Mouse (Mus musculus) embryonic facial prominence, embryonic 14.5 days (tissue): ENCODE measurements around the gene Ehf. TPM values are rescaled to one million over a fixed set of nuclear protein-coding genes. Genes with fewer than 3 reads are reported as not detected.

Experiments used
- ATAC-seq: fragments of 200-750 bp; cut with Nextera tagmentation; 2 replicates; pipeline ENCODE4 v1.8.0; 2017; ENCODE audit warnings: low read depth, moderate number of reproducible peaks, moderate TSS enrichment
- DNase-seq: peaks from one replicate; pipeline ENCODE4 v3.0.0-alpha.2; 2015; ENCODE audit warnings: low spot score
- H3K27ac ChIP-seq: fragments of 300-500 bp; sonication (generic); replicated peaks from 2 replicates; pipeline ENCODE4 v1.5.1; 2014; ENCODE audit warnings: low read depth, mild to moderate bottlenecking, low read length, moderate library complexity
- H3K27me3 ChIP-seq: fragments of 300-500 bp; sonication (generic); replicated peaks from 2 replicates; pipeline ENCODE4 v1.6.1; 2014; ENCODE audit warnings: low read length; ENCODE audit not compliant: control insufficient read depth, insufficient read depth
- H3K36me3 ChIP-seq: fragments of 300-500 bp; sonication (generic); 2 replicates; pipeline ENCODE4 v1.6.1; 2014; ENCODE audit warnings: low read length, mixed read lengths; ENCODE audit not compliant: control insufficient read depth, insufficient read depth
- H3K4me1 ChIP-seq: fragments of 300-500 bp; sonication (generic); 2 replicates; pipeline ENCODE4 v1.6.1; 2014; ENCODE audit warnings: antibody characterized with exemption, low read length; ENCODE audit not compliant: control insufficient read depth, insufficient read depth
- H3K4me2 ChIP-seq: fragments of 300-500 bp; sonication (generic); 2 replicates; pipeline ENCODE4 v1.6.1; 2014; ENCODE audit warnings: low read depth, mild to moderate bottlenecking, low read length, moderate library complexity, mixed read lengths
- H3K4me3 ChIP-seq: fragments of 300-500 bp; sonication (generic); 2 replicates; pipeline ENCODE4 v1.5.1; 2014; ENCODE audit warnings: low read depth, mild to moderate bottlenecking, low read length
- H3K9ac ChIP-seq: fragments of 300-500 bp; sonication (generic); 2 replicates; pipeline ENCODE4 v1.6.1; 2014; ENCODE audit warnings: low read depth, mild to moderate bottlenecking, low read length, moderate library complexity, mixed read lengths
- H3K9me3 ChIP-seq: fragments of 300-500 bp; sonication (generic); 2 replicates; pipeline ENCODE4 v1.6.1; 2016; ENCODE audit warnings: low read length; ENCODE audit not compliant: control insufficient read depth
- WGBS: fragments of 180-500 bp; shearing (Covaris S2); extraction: QIAGEN DNeasy Blood & Tissue Kit; methylation state at CpG from one replicate; pipeline ENCODE4 v1.1.7; 2014; 5-methylcytosine and 5-hydroxymethylcytosine counted together
- polyA plus RNA-seq: library from polyadenylated mRNA; unstranded; fragments of >200 nt; fragmentation: Nextera tagmentation; extraction: Ambion mirVana; gene quantifications from 2 replicates; pipeline ENCODE4 v1.2.1, GENCODE M21; 2014

Ehf gene
- polyA plus RNA-seq, 1 experiment from 2014 or later: 13.1 TPM

- Histone ChIP-seq H3K9me3 (no peaks in the 10 kb centered on the region), H3K4me2 (no peak overlapping the region), H3K27me3 (no peaks in the 10 kb centered on the region), H3K27ac (no peak overlapping the region), H3K4me3 (no peak overlapping the region), H3K9ac (no peak overlapping the region), H3K4me1 (no peaks in the 10 kb centered on the region), H3K36me3 (no peaks in the 10 kb centered on the region)
- WGBS: 45% methylated on average over 5 of the region's 5 CpGs
- no peak for ATAC-seq
- no peak for DNase-seq
Measured at GRCm38 (mm10) chr2:103310663-103311062, 7.6 kb upstream of the Ehf start.

- H3K27ac ChIP-seq: no peak overlapping the region
- no peak for ATAC-seq
- no peaks in the 10 kb centered on the region for H3K36me3 ChIP-seq
- no peaks in the 10 kb centered on the region for H3K9me3 ChIP-seq
- no peak overlapping the region for H3K4me2 ChIP-seq
- no peaks in the 10 kb centered on the region for H3K27me3 ChIP-seq
- no peak for DNase-seq
- no peak overlapping the region for H3K4me3 ChIP-seq
- no peak overlapping the region for H3K9ac ChIP-seq
- no peaks in the 10 kb centered on the region for H3K4me1 ChIP-seq
- WGBS: 44% methylated on average over 6 of the region's 6 CpGs
Measured at GRCm38 (mm10) chr2:103306686-103307085, 3.6 kb upstream of the Ehf start.

- Histone ChIP-seq H3K4me1 (no peaks in the 10 kb centered on the region), H3K4me3 (no peak overlapping the region), H3K36me3 (no peaks in the 10 kb centered on the region), H3K27me3 (no peaks in the 10 kb centered on the region), H3K9ac (no peak overlapping the region), H3K4me2 (no peak overlapping the region), H3K9me3 (no peaks in the 10 kb centered on the region), H3K27ac (no peak overlapping the region)
- ATAC-seq (peak; percentile 74; the same call in 1 of the 2 replicates), DNase-seq (peak; percentile 62)
- 54% methylated on average over 6 of the region's 6 CpGs for WGBS
Measured at GRCm38 (mm10) chr2:103302669-103303068, 409 bp downstream of the Ehf start.

- Histone ChIP-seq H3K4me3 (no peak overlapping the region), H3K27ac (no peak overlapping the region), H3K9ac (no peak overlapping the region), H3K27me3 (no peaks in the 10 kb centered on the region), H3K4me1 (peaks cover 3% of the 10 kb centered on the region; the same call in 1 of the 2 replicates), H3K4me2 (no peak overlapping the region), H3K36me3 (no peaks in the 10 kb centered on the region), H3K9me3 (no peaks in the 10 kb centered on the region)
- no peak for ATAC-seq
- DNase-seq: no peak
- 76% methylated on average over 13 of the region's 13 CpGs for WGBS
Measured at GRCm38 (mm10) chr2:103298711-103299463, 4.2 kb downstream of the Ehf start.

GRCm38 (mm10) chr2:103294526-103294925, 8.6 kb downstream of the Ehf start:
- peaks cover 3% of the 10 kb centered on the region; the same call in 1 of the 2 replicates for H3K4me1 ChIP-seq
- H3K9ac ChIP-seq: no peak overlapping the region
- H3K27me3 ChIP-seq: no peaks in the 10 kb centered on the region
- ATAC-seq (peak; percentile 48; the same call in 1 of the 2 replicates), DNase-seq (peak; percentile 59)
- no peaks in the 10 kb centered on the region for H3K9me3 ChIP-seq
- H3K36me3 ChIP-seq: no peaks in the 10 kb centered on the region
- no peak overlapping the region for H3K27ac ChIP-seq
- WGBS: 25% methylated on average over 3 of the region's 3 CpGs
- H3K4me2 ChIP-seq: no peak overlapping the region
- H3K4me3 ChIP-seq: no peak overlapping the region

- H3K27me3 ChIP-seq: no peaks in the 10 kb centered on the region
- H3K36me3 ChIP-seq: no peaks in the 10 kb centered on the region
- no peaks in the 10 kb centered on the region for H3K9me3 ChIP-seq
- H3K9ac ChIP-seq: no peak overlapping the region
- no peak overlapping the region for H3K27ac ChIP-seq
- ATAC-seq: no peak
- no peak for DNase-seq
- WGBS: 60% methylated on average over 5 of the region's 5 CpGs
- H3K4me3 ChIP-seq: no peak overlapping the region
- H3K4me2 ChIP-seq: no peak overlapping the region
- peaks cover 3% of the 10 kb centered on the region; the same call in 1 of the 2 replicates for H3K4me1 ChIP-seq
Measured at GRCm38 (mm10) chr2:103293751-103294150, 9.3 kb downstream of the Ehf start.

- Histone ChIP-seq H3K4me2 (no peak overlapping the region), H3K9ac (no peak overlapping the region), H3K27me3 (no peaks in the 10 kb centered on the region), H3K4me1 (peaks cover 3% of the 10 kb centered on the region; the same call in 1 of the 2 replicates), H3K27ac (no peak overlapping the region), H3K36me3 (no peaks in the 10 kb centered on the region), H3K4me3 (no peak overlapping the region), H3K9me3 (no peaks in the 10 kb centered on the region)
- peak; percentile 74 for ATAC-seq
- WGBS: 31% methylated on average over 3 of the region's 3 CpGs
- peak; percentile 71 for DNase-seq
Measured at GRCm38 (mm10) chr2:103293214-103293613, 9.9 kb downstream of the Ehf start.

- ATAC-seq (no peak), DNase-seq (no peak)
- Histone ChIP-seq H3K27ac (no peak overlapping the region), H3K27me3 (no peaks in the 10 kb centered on the region), H3K4me3 (no peak overlapping the region), H3K9me3 (no peaks in the 10 kb centered on the region), H3K36me3 (no peaks in the 10 kb centered on the region), H3K9ac (no peak overlapping the region), H3K4me1 (peaks cover 5% of the 10 kb centered on the region; the same call in 1 of the 2 replicates), H3K4me2 (no peak overlapping the region)
- WGBS: 63% methylated on average over 2 of the region's 2 CpGs
Measured at GRCm38 (mm10) chr2:103290705-103291269, 12.3 kb downstream of the Ehf start.
